Mouse (Mus musculus) hindbrain, embryonic 16.5 days (tissue): Measurements from ENCODE around the gene Rac3. TPM values are rescaled to one million over a fixed set of nuclear protein-coding genes. Genes with fewer than 3 reads are reported as not detected.
"Not testable (repeated sequence)": the region's sequence is repeated elsewhere in the genome, so short reads cannot be mapped to it uniquely, and the experiment has no call there.

Experiments used
- ATAC-seq: fragments of 200-750 bp; cut with Nextera tagmentation; 2 replicates; pipeline ENCODE4 v1.8.0; 2017; ENCODE audit warnings: moderate TSS enrichment, moderate library complexity
- H3K27ac ChIP-seq: fragments of 300-500 bp; sonication (generic); 2 replicates; pipeline ENCODE4 v1.5.1; 2014; ENCODE audit warnings: low read depth, mild to moderate bottlenecking, control low read depth, low read length, moderate library complexity
- H3K27me3 ChIP-seq: fragments of 300-500 bp; sonication (generic); replicated peaks from 2 replicates; pipeline ENCODE4 v1.6.1; 2014; ENCODE audit warnings: low read length; ENCODE audit not compliant: control insufficient read depth, insufficient read depth
- H3K36me3 ChIP-seq: fragments of 300-500 bp; sonication (generic); 2 replicates; pipeline ENCODE4 v1.6.1; 2014; ENCODE audit warnings: mild to moderate bottlenecking, low read length, moderate library complexity, mixed read lengths; ENCODE audit not compliant: control insufficient read depth, insufficient read depth
- H3K4me1 ChIP-seq: fragments of 300-500 bp; sonication (generic); 2 replicates; pipeline ENCODE4 v1.6.1; 2014; ENCODE audit warnings: low read depth, low read length; ENCODE audit not compliant: control insufficient read depth, insufficient read depth
- H3K4me2 ChIP-seq: fragments of 300-500 bp; sonication (generic); 2 replicates; pipeline ENCODE4 v1.6.1; 2014; ENCODE audit warnings: mild to moderate bottlenecking, low read length, control low read depth, moderate library complexity
- H3K4me3 ChIP-seq: fragments of 300-500 bp; sonication (generic); 2 replicates; pipeline ENCODE4 v1.5.1; 2014; ENCODE audit warnings: mild to moderate bottlenecking, low read length, control low read depth, moderate library complexity
- H3K9ac ChIP-seq: fragments of 300-500 bp; sonication (generic); 2 replicates; pipeline ENCODE4 v1.6.1; 2014; ENCODE audit warnings: low read depth, mild to moderate bottlenecking, control low read depth, low read length, moderate library complexity
- H3K9me3 ChIP-seq: fragments of 300-500 bp; sonication (generic); 2 replicates; pipeline ENCODE4 v1.6.1; 2014; ENCODE audit warnings: mild to moderate bottlenecking, low read length, moderate library complexity; ENCODE audit not compliant: control insufficient read depth
- WGBS: fragments of 180-500 bp; shearing (Covaris S2); extraction: QIAGEN DNeasy Blood & Tissue Kit; methylation state at CpG from one replicate; pipeline ENCODE4 v1.1.7; 2014; 5-methylcytosine and 5-hydroxymethylcytosine counted together
- polyA plus RNA-seq: library from polyadenylated mRNA; unstranded; fragments of >200 nt; fragmentation: Nextera tagmentation; extraction: Ambion mirVana; gene quantifications from 2 replicates; pipeline ENCODE4 v1.2.1, GENCODE M21; 2015

Gene Rac3
- polyA plus RNA-seq, 1 experiment from 2014 or later = 705 TPM

DNA sequence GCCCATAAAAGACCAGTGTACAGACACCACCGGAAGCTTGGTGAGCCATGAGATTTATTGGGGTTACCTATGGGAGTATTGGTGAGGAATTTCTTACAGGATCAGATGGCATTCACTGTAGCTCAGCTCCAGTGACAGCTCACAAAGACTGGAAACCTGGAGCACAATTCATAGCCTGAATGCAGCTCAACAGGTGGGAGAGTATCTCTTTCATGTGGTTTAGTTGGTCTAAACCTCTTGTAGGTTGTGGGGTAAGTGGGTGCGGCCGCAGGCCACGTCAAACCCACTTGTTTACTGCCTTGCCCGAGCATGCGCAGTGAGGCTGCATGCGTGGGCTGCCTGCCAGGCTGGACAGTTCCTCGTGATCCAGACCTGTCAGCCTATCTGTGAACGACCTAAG, 39.0 kb downstream of the Rac3 start:
- WGBS = 90% methylated on average over 9 of the region's 9 CpGs
- Histone ChIP-seq H3K4me2 (no peak overlapping the region), H3K27me3 (no peaks in the 10 kb centered on the region; the same call in none of the 2 replicates), H3K9me3 (peaks cover 12% of the 10 kb centered on the region), H3K27ac (no peak overlapping the region), H3K4me3 (no peak overlapping the region), H3K9ac (no peak overlapping the region), H3K36me3 (no peaks in the 10 kb centered on the region), H3K4me1 (no peaks in the 10 kb centered on the region)
- no peak for ATAC-seq

DNA sequence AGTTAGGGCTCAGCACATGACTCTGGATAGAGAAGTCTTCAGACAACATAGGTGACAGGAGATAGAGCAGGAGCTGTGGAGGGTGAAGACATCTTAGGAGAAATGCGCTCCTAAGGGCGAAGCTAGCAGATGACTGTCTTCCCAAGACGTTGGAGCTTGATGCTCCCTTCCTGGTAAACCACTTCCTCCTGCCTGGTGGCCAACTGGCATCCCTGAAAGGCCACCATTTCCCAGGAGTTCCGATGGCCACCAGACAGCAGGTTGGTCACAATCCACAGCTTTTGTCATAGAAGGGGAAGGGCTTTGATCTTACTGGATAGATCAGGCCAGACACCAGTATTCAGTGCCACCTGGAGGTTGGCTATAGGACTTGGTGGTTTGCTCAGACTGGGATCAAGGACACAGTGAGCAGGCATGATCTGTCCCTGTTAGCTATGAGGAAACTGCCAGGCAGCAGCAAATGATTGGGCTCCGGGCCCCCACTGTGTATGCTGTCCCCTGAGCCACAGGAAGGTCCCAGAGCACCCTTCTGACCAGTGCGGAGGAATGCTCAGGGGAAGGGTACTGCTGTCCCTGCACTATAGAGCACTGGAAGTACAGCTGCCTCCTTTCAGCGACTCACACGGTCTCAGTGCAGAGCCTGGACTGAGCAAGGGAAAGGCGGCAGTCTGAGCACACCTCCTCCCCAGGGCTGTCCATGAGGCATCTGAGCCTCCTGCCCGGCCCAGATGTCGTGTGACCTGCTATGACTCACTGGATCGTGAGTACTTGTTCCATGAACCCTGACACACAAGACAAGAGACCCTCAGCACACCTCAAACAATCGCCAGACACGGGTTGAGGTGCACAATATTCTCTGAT, 40.8 kb downstream of the Rac3 start:
- no peak overlapping the region for H3K4me3 ChIP-seq
- no peak overlapping the region for H3K9ac ChIP-seq
- H3K27ac ChIP-seq = no peak overlapping the region
- no peaks in the 10 kb centered on the region for H3K4me1 ChIP-seq
- H3K27me3 ChIP-seq = no peaks in the 10 kb centered on the region; the same call in none of the 2 replicates
- WGBS = 75% methylated on average over 14 of the region's 14 CpGs
- ATAC-seq = no peak
- H3K4me2 ChIP-seq = no peak overlapping the region
- peaks cover 12% of the 10 kb centered on the region for H3K9me3 ChIP-seq
- no peaks in the 10 kb centered on the region for H3K36me3 ChIP-seq

DNA sequence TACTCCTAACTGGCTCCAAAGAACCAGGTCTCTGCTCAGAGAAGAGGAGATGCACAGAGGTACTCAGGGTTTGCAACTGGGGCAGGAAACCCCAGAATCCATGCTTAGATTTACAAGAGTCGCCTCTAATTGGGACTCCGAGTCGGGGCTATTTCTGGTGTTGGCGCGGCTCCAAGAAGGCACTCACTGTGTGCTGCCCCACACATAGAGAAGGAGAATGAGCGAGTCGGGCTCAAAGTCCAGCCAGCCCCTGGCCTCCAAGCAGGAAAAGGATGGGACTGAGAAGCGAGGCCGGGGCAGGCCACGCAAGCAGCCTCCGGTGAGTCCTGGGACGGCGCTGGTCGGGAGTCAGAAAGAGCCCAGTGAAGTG, 41.4 kb downstream of the Rac3 start, which contains the start of gene Hmga1b:
Gene Hmga1b, plus strand, starts transcription at position 123 of the 370 bp plus-strand sequence.
- not testable (repeated sequence) for H3K27me3 ChIP-seq, H3K9ac ChIP-seq, H3K4me3 ChIP-seq, ATAC-seq, H3K4me1 ChIP-seq, H3K27ac ChIP-seq, H3K36me3 ChIP-seq, H3K4me2 ChIP-seq
- peaks cover 11% of the 10 kb centered on the region for H3K9me3 ChIP-seq
- 18% methylated on average over 14 of the region's 14 CpGs for WGBS

DNA sequence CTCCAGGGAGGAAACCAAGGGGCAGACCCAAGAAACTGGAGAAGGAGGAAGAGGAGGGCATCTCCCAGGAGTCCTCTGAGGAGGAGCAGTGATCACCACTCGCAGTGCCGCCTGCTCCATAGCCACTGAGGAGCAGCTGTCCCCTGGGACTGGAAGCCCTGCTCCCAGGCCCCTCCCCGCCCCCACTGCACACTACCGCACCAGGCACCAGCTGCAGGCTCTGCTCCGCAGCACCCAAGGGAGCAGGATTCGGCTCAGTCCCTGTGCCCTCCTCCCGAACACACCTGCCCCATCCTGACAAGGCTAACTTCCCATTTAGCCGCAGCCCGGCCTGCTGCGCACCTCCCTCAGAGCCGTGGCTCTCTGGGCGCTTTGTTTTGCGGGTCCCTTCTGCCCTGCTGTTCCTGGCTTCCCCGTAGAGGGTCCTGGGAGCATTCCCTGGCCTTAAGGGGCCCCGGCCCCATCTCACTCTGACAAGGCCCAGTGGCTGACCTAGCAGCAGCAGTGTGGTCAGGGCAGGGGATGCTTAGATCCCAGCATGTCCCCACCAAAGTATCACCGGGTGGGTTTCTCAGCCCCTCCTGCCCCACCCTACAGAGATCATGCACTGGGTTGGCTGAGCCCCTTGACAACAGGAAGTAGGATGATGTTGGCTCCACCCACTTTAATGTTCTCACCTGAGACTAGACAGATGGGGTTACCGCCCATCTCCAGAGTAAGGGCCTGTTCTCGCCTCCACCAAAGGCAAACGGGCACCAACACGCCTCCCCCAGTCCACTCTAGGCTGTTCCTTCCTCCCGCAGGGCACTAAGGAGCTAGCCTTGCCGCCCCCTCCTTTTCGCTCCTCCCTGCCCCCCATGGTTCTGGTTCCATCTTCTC, 42.1 kb downstream of the Rac3 start:
- not testable (repeated sequence) for H3K27me3 ChIP-seq, H3K27ac ChIP-seq, H3K9ac ChIP-seq, H3K4me1 ChIP-seq, H3K4me2 ChIP-seq, H3K36me3 ChIP-seq, H3K4me3 ChIP-seq, H3K9me3 ChIP-seq
- peak; percentile 34 for ATAC-seq
- 5% methylated on average over 6 of the region's 23 CpGs for WGBS

DNA sequence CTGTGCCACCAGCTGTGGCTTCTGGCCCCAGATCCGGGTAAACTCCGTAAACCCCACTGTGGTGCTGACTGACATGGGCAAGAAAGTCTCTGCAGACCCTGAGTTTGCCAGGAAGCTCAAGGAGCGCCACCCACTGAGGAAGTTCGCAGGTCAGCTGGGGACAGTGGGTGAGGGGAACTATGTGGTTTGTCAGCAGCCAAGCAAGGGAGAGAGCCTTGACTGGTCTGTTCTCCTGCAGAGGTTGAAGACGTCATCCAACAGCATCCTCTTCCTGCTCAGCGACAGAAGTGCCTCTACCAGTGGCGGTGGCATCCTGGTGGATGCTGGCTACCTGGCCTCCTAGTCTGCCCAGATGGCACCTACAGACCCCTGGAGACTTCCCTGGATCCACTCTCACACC, 45.8 kb downstream of the Rac3 start:
- ATAC-seq, H3K9me3 ChIP-seq, H3K36me3 ChIP-seq, H3K4me3 ChIP-seq, H3K4me1 ChIP-seq, H3K4me2 ChIP-seq, H3K27ac ChIP-seq, H3K27me3 ChIP-seq, H3K9ac ChIP-seq: not testable (repeated sequence)
- 73% methylated on average over 3 of the region's 7 CpGs for WGBS

DNA sequence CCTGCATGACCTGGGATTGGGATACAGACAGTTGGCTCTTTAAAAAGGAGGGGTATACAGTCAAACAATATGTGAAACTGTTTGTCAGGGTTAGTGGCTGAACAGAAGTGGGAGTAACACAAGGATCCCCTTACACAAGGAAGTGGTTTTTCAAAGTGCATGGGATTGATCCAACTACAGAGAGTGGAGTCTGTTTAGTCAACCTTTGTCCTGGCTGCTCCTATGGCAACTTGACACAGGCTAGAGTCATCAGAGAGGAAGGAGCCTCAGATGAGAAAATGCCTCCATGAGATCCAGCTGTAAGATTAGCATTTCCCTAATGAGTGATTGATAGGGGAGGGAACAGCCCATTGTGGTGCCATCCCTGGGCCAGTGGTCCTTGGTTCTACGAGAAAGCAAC, 46.9 kb downstream of the Rac3 start:
- H3K4me3 ChIP-seq = no peak overlapping the region
- no peak overlapping the region for H3K27ac ChIP-seq
- no peak overlapping the region for H3K4me2 ChIP-seq
- 50% methylated on average over 1 of the region's 1 CpGs for WGBS
- no peaks in the 10 kb centered on the region for H3K9me3 ChIP-seq
- no peaks in the 10 kb centered on the region; the same call in 1 of the 2 replicates for H3K27me3 ChIP-seq
- H3K36me3 ChIP-seq = no peaks in the 10 kb centered on the region
- no peaks in the 10 kb centered on the region for H3K4me1 ChIP-seq
- no peak for ATAC-seq
- H3K9ac ChIP-seq = no peak overlapping the region

DNA sequence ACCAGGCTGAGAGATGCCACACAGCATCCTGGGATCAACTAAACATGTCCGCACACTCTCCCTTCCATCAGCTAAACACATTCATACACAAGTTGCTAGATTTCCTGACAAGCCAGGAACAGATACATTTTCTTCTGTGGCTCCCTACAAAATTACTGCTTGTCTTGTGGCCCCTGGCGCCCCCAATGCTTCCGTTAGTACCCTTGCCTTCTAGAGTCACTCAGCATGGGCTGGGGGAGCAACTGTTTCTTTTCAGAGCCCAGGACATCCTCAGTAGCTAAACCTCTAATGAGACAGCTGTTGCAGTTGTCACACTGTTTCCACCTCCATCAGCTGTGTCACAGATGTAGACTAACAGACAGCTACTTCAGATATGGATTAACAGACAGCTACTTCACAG, 51.5 kb downstream of the Rac3 start:
- 0 out of 2 replicates have a peak, but pooled peaks cover 2% of the 10 kb centered on the region for H3K4me1 ChIP-seq
- no peak for ATAC-seq
- WGBS = 69% methylated on average over 3 of the region's 3 CpGs

More for the DNA sequence above, 51.5 kb downstream of the Rac3 start:
- Histone ChIP-seq H3K4me3 (no peak overlapping the region), H3K9me3 (no peaks in the 10 kb centered on the region), H3K36me3 (no peaks in the 10 kb centered on the region), H3K27ac (no peak overlapping the region), H3K27me3 (no peaks in the 10 kb centered on the region), H3K9ac (no peak overlapping the region), H3K4me2 (no peak overlapping the region)
